In the genomic region with DNA sequence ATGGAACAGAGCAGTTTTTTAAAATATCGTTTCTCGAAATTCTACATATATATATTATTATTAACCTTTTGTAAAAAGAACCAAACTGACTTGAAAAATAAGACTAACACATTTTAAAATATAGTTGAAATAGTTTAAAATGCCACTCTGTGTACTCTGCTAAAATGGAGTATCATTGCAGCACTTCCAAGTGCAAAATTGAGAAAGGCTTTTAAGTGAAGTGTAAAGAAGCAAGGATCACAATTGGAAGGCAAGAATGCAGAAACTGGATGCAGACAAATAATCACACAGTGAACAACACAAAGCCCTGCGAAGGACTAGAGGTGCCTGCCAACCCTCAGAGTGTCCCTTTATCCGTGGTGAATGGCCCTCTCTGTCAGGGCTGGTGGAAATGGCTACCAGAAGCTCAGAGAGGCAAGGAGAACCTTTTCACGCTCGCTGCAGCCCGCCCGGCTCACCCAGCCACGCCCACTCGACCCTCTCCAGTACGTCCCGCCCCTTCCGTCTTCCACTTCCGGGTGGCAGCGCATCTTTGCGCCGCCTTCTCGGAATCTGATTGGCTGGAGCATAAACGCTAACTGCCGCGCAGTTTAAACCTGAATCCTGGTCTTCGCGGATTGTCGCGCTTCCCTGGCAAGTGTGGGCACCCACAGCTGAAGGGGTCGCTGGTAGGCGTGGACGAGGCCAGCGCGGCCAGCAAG, we compare ENCODE assay signal across 8 mouse cellular contexts. TPM values are rescaled to one million over a fixed set of nuclear protein-coding genes. Genes with fewer than 3 reads are reported as not detected.
DNase-seq lines count a peak whose midpoint lies in the region; ATAC-seq lines count a peak whose summit lies in the region.

A gene (plus strand): TSS at position 540 of the 701 bp plus-strand sequence.

- peak; percentile 100 for ATAC-seq in inflammation-experienced regulatory T-cells, adult 6 months
- peak; percentile 99 for ATAC-seq in megakaryocyte-erythroid progenitor cell, adult 5-6 weeks (replicated peaks; ENCODE audit: low FRiP score, low TSS enrichment, poor library complexity, severe bottlenecking)

- peak; percentile 92 to 96 for DNase-seq in adrenal gland, adult (ENCODE audit: inconsistent age in 2 of 2, low spot score in 1 of 2)
- DNase-seq in embryo, embryonic 10.5 days (ENCODE audit: low spot score) = peak; percentile 99
- DNase-seq in gastrocnemius, postnatal 14 days = peak; percentile 95
- peak; percentile 87 to 97 for DNase-seq in left cerebral cortex, postnatal 10 days (ENCODE audit: extremely low spot score in 1 of 2, low spot score in 2 of 2)
- DNase-seq in right cerebral cortex, postnatal 25 days = peak; percentile 87
- DNase-seq in urinary bladder, postnatal 4 days (ENCODE audit: low spot score in 2 of 2) = peak; percentile 85 to 93

- intact Hi-C loops in gastrocnemius, postnatal 14 days (cut with DNase I; ENCODE audit: low total_unique reads) = no loop called here
- intact Hi-C loops in left cerebral cortex, postnatal 10 days (cut with DNase I) = no loop called here

RNA-seq across cellular contexts. Expression of the gene that starts here (rescaled TPM):
- 1 to 10 TPM; 1.3 to 1.7 TPM for total RNA-seq in gastrocnemius, postnatal 14 days (2021)
- polyA plus RNA-seq in inflammation-experienced regulatory T-cells, adult 6 months (2017; shearing (Covaris generic)) = 1 to 10 TPM in 2 of 3 experiments, under 1 TPM in 1; 0.62 to 9.3 (median 1.6) TPM
- total RNA-seq in left cerebral cortex, postnatal 10 days (2021) = 1 to 10 TPM; 1.3 TPM
- total RNA-seq in megakaryocyte-erythroid progenitor cell, adult 5-6 weeks (2014; fragmentation: Nextera tagmentation) = 17.5 and 17.8 TPM in 2 replicates
- 15.1 and 15.5 TPM in 2 replicates for total RNA-seq in megakaryocyte-erythroid progenitor cell, adult 5-6 weeks (2017)

Comparison
In these comparisons a context has a peak if more than half of its experiments do, and no peak if none do; other contexts are left out.
1. Peak in every context shown above with its lines: DNase-seq and ATAC-seq.
2. RNA of the gene that starts here (total RNA-seq): 15.1 to 17.8 TPM in megakaryocyte-erythroid progenitor cell, adult 5-6 weeks; 1.3 to 1.7 TPM in gastrocnemius, postnatal 14 days and 1.3 TPM in left cerebral cortex, postnatal 10 days; every median in the first group is over 4 times any median in the second.